ENCODE assay signal across 20 mouse cellular contexts in the genomic region with DNA sequence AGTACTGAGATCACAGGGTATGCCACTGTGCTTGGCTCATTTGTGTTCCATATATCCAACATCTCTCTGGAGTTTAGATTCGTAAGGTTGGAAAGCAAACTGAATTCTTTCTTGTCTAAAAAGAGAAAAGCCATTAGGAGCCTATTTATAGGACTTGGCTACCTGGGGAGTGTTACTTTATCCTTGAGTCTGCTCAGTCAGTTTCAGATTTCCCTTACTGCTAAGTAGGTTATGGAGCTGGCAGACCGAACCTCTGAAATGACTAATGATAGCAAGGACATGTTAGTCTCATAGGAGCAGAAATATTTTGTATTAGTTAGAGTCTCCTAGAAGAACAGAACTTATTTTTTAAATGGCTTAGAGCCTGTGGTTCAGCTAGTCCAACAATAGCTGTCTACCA. TPM values are rescaled to one million over a fixed set of nuclear protein-coding genes. Genes with fewer than 3 reads are reported as not detected.
DNase-seq lines count a peak whose midpoint lies in the region; ATAC-seq and TF ChIP-seq lines count a peak whose summit lies in the region.
"Had no signal": no experiment of that assay in that cellular context is flagged by ENCODE, and none has a peak within 500 bp of the region (broad histone marks: within the 10 kb centered on the region; RNA-seq: fewer than 3 reads in every experiment).

No protein-coding gene starts in this region.

- H3K9ac ChIP-seq in heart, embryonic 12.5 days, result no peak overlapping the region
- H3K9ac ChIP-seq in midbrain, postnatal 0 days (replicated peaks; ENCODE audit: low read length, poor library complexity, severe bottlenecking), result no peak overlapping the region
- no peak overlapping the region for H3K9ac ChIP-seq in midbrain, embryonic 16.5 days (ENCODE audit: low read depth, low read length)
- H3K9ac ChIP-seq in intestine, embryonic 16.5 days (ENCODE audit: low read depth, low read length), result no peak overlapping the region
- H3K9ac ChIP-seq: forebrain, embryonic 15.5 days; intestine, embryonic 15.5 days; kidney, embryonic 15.5 days; limb, embryonic 15.5 days; liver, postnatal 0 days; neural tube, embryonic 15.5 days had no signal

- peak; percentile 25 for DNase-seq in adrenal gland, postnatal 10 days
- DNase-seq in adrenal gland, postnatal 4 days (ENCODE audit: low spot score in 2 of 2), result no peak
- no peak for DNase-seq in heart, adult 8-10 months (ENCODE audit: low spot score)
- peak; percentile 40 for DNase-seq in midbrain, postnatal 0 days (ENCODE audit: low spot score)
- DNase-seq in lung, postnatal 4 days, result no peak
- DNase-seq: cerebellum, postnatal 14 days; gastrocnemius, postnatal 14 days; liver, postnatal 0 days; right cerebral cortex, postnatal 25 days had no signal

- no peak overlapping the region for H3K4me3 ChIP-seq in heart, embryonic 12.5 days
- H3K4me3 ChIP-seq in midbrain, postnatal 0 days (ENCODE audit: low read depth, low read length), result no peak overlapping the region
- no peak overlapping the region for H3K4me3 ChIP-seq in midbrain, embryonic 16.5 days (ENCODE audit: low read depth, low read length)
- H3K4me3 ChIP-seq in intestine, embryonic 16.5 days (ENCODE audit: low read length), result no peak overlapping the region
- H3K4me3 ChIP-seq: erythroblast, embryonic 14.5 days; forebrain, embryonic 15.5 days; intestine, embryonic 15.5 days; kidney, embryonic 15.5 days; limb, embryonic 15.5 days; neural tube, embryonic 15.5 days had no signal

- H3K36me3 ChIP-seq in heart, embryonic 12.5 days, result peaks cover 5% of the 10 kb centered on the region
- 0 out of 2 replicates have a peak, but pooled peaks cover 3% of the 10 kb centered on the region for H3K36me3 ChIP-seq in midbrain, postnatal 0 days (ENCODE audit: insufficient read depth, low read length)
- H3K36me3 ChIP-seq in midbrain, embryonic 16.5 days (ENCODE audit: control insufficient read depth, insufficient read depth, low read length), result no peaks in the 10 kb centered on the region
- H3K36me3 ChIP-seq in intestine, embryonic 16.5 days (ENCODE audit: control insufficient read depth, insufficient read depth, low read length), result 0 out of 2 replicates have a peak, but pooled peaks cover 3% of the 10 kb centered on the region
- H3K36me3 ChIP-seq: forebrain, embryonic 15.5 days; intestine, embryonic 15.5 days had no signal

- H3K27ac ChIP-seq in heart, embryonic 12.5 days (ENCODE audit: poor library complexity, severe bottlenecking), result 0 out of 2 replicates have a peak overlapping the region, but pooled peaks have one; percentile 4
- no peak overlapping the region for H3K27ac ChIP-seq in midbrain, postnatal 0 days (ENCODE audit: low read depth, low read length)
- H3K27ac ChIP-seq in midbrain, embryonic 16.5 days (ENCODE audit: low read length), result no peak overlapping the region
- no peak overlapping the region for H3K27ac ChIP-seq in intestine, embryonic 16.5 days (ENCODE audit: low read length)
- H3K27ac ChIP-seq: intestine, embryonic 15.5 days; kidney, embryonic 15.5 days; limb, embryonic 15.5 days; neural tube, embryonic 15.5 days had no signal

- no peak for TF ChIP-seq CTCF in midbrain, postnatal 0 days (IDR thresholded peaks at IDR 0.05)

- no peak for ATAC-seq in heart, embryonic 12.5 days (ENCODE audit: insufficient number of reproducible peaks, low FRiP score)
- no peak for ATAC-seq in midbrain, postnatal 0 days (ENCODE audit: low FRiP score)
- no peak for ATAC-seq in midbrain, embryonic 16.5 days
- ATAC-seq in intestine, embryonic 16.5 days, result no peak
- ATAC-seq: forebrain, embryonic 15.5 days; intestine, embryonic 15.5 days; liver, postnatal 0 days had no signal

- H3K4me1 ChIP-seq in heart, embryonic 12.5 days (replicated peaks), result peaks cover 24% of the 10 kb centered on the region
- no peaks in the 10 kb centered on the region for H3K4me1 ChIP-seq in midbrain, postnatal 0 days (ENCODE audit: insufficient read depth, low read length)
- H3K4me1 ChIP-seq in midbrain, embryonic 16.5 days (ENCODE audit: control insufficient read depth, insufficient read depth, low read length), result no peaks in the 10 kb centered on the region
- H3K4me1 ChIP-seq in intestine, embryonic 16.5 days (ENCODE audit: control insufficient read depth, insufficient read depth, low read length), result no peaks in the 10 kb centered on the region
- H3K4me1 ChIP-seq: forebrain, embryonic 15.5 days; kidney, embryonic 15.5 days had no signal

- no peak overlapping the region for H3K4me2 ChIP-seq in heart, embryonic 12.5 days
- no peak overlapping the region for H3K4me2 ChIP-seq in midbrain, postnatal 0 days (ENCODE audit: low read depth, low read length, poor library complexity, severe bottlenecking)
- H3K4me2 ChIP-seq in midbrain, embryonic 16.5 days (ENCODE audit: low read length), result no peak overlapping the region
- H3K4me2 ChIP-seq in intestine, embryonic 16.5 days (ENCODE audit: low read depth, low read length), result no peak overlapping the region
- H3K4me2 ChIP-seq: forebrain, embryonic 15.5 days; intestine, embryonic 15.5 days; kidney, embryonic 15.5 days; limb, embryonic 15.5 days; midbrain, embryonic 11.5 days; neural tube, embryonic 15.5 days had no signal

- 48% methylated on average over 2 of the region's 2 CpGs for WGBS in heart, embryonic 12.5 days
- 63% methylated on average over 2 of the region's 2 CpGs for WGBS in midbrain, postnatal 0 days
- WGBS in midbrain, embryonic 16.5 days, result 74% methylated on average over 2 of the region's 2 CpGs
- WGBS in intestine, embryonic 16.5 days, result 61% methylated on average over 2 of the region's 2 CpGs

- H3K27me3 ChIP-seq in heart, embryonic 12.5 days (replicated peaks), result no peaks in the 10 kb centered on the region
- no peaks in the 10 kb centered on the region for H3K27me3 ChIP-seq in midbrain, postnatal 0 days (ENCODE audit: insufficient read depth, low read length)
- no peaks in the 10 kb centered on the region for H3K27me3 ChIP-seq in midbrain, embryonic 16.5 days (ENCODE audit: control insufficient read depth, insufficient read depth, low read depth, low read length)
- no peaks in the 10 kb centered on the region for H3K27me3 ChIP-seq in intestine, embryonic 16.5 days (replicated peaks; ENCODE audit: control insufficient read depth, insufficient read depth, low read length)
- H3K27me3 ChIP-seq: CH12.LX; forebrain, embryonic 15.5 days; intestine, embryonic 15.5 days; kidney, embryonic 15.5 days; limb, embryonic 15.5 days; neural tube, embryonic 15.5 days had no signal

- H3K9me3 ChIP-seq in heart, embryonic 12.5 days (replicated peaks), result peaks cover 6% of the 10 kb centered on the region
- no peaks in the 10 kb centered on the region for H3K9me3 ChIP-seq in midbrain, postnatal 0 days (ENCODE audit: low read length)
- no peaks in the 10 kb centered on the region for H3K9me3 ChIP-seq in midbrain, embryonic 16.5 days (replicated peaks; ENCODE audit: control insufficient read depth, low read length, poor library complexity, severe bottlenecking)
- 0 out of 2 replicates have a peak, but pooled peaks cover 5% of the 10 kb centered on the region for H3K9me3 ChIP-seq in intestine, embryonic 16.5 days (ENCODE audit: control insufficient read depth, low read length)
- H3K9me3 ChIP-seq: forebrain, embryonic 15.5 days; intestine, embryonic 15.5 days; limb, embryonic 15.5 days; neural tube, embryonic 15.5 days had no signal

RNA-seq across cellular contexts. Expression of a gene that starts 29.3 kb away (rescaled TPM):
- total RNA-seq in adrenal gland, postnatal 10 days (2021), result 10 to 100 TPM; 24.4 to 27.8 TPM
- 10 to 100 TPM; 30.2 to 35.1 TPM for total RNA-seq in adrenal gland, postnatal 4 days (2021)
- polyA plus RNA-seq in heart, embryonic 12.5 days (2016; fragmentation: Nextera tagmentation; extraction: Ambion mirVana), result 14.2 TPM in 2 replicates
- total RNA-seq in heart, adult 8-10 months (2022), result 10 to 100 TPM; 23.4 to 30.6 (median 27.3) TPM
- total RNA-seq in midbrain, postnatal 0 days (2014; rRNA removed), result 16.6 and 17.9 TPM in 2 replicates
- 9.8 and 11.3 TPM in 2 replicates for polyA plus RNA-seq in midbrain, postnatal 0 days (2015; fragmentation: Nextera tagmentation; extraction: Ambion mirVana)
- 15.5 and 19.0 TPM in 2 replicates for polyA plus RNA-seq in midbrain, embryonic 16.5 days (2015; fragmentation: Nextera tagmentation; extraction: Ambion mirVana)
- polyA plus RNA-seq in intestine, embryonic 16.5 days (2015; fragmentation: Nextera tagmentation; extraction: Ambion mirVana), result 16.6 and 21.0 TPM in 2 replicates

Comparison
In these comparisons a context has a peak if more than half of its experiments do, and no peak if none do; other contexts are left out.
1. DNase-seq: peak in adrenal gland, postnatal 10 days (single experiment) and midbrain, postnatal 0 days (single experiment); none in adrenal gland, postnatal 4 days (0 of 2), heart, adult 8-10 months (single experiment) and lung, postnatal 4 days (0 of 2).